Mouse (Mus musculus) frontal cortex, postnatal 14 days (tissue): ENCODE measurements at regions not wholly inside any gene's neighbourhood (a gene's known extent, or its start where the extent isn't known, plus 50 kb on each side); places are given as distances from the start of the nearest gene placed in this dataset.

Source experiments
- DNase-seq, 2 experiments: peaks; one replicate each; pipeline ENCODE4 v3.0.0; 2022; ENCODE audit warnings: low spot score in 2 of 2

DNA sequence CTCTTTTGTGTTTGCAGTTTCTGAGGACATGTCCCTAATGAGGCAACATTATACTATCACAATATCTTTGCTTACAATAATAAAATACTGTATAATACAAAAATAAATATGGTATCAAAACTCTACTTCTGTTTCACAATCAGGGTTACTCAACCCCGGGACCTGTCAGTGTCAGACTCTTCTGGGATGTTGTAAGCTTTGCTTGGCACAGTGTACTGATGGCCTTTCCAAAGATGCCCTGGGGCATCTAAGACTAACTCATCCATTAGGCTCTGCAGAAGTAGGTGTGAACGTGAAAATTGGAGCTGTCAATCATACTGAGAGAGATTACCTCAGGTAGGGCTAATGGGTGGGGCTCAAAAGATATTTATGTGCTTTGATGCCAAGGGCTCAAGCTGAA, 249.0 kb downstream of the Gm5447 start:
- DNase-seq, result no peak

- DNase-seq, result no peak
Observed at GRCm38 (mm10) chr13:31240546-31240945, 266.5 kb downstream of the Gm5447 start.

GRCm38 (mm10) chr13:31248996-31249395, 275.0 kb downstream of the Gm5447 start:
- no peak for DNase-seq

GRCm38 (mm10) chr13:31249525-31249924, 275.5 kb downstream of the Gm5447 start:
- DNase-seq, result no peak

GRCm38 (mm10) chr13:31254016-31254415, 280.0 kb downstream of the Gm5447 start:
- DNase-seq, result no peak

GRCm38 (mm10) chr13:31254744-31255143, 280.7 kb downstream of the Gm5447 start:
- DNase-seq, result no peak

- DNase-seq, result no peak
Observed at GRCm38 (mm10) chr13:31255506-31255905, 281.5 kb downstream of the Gm5447 start.

DNA sequence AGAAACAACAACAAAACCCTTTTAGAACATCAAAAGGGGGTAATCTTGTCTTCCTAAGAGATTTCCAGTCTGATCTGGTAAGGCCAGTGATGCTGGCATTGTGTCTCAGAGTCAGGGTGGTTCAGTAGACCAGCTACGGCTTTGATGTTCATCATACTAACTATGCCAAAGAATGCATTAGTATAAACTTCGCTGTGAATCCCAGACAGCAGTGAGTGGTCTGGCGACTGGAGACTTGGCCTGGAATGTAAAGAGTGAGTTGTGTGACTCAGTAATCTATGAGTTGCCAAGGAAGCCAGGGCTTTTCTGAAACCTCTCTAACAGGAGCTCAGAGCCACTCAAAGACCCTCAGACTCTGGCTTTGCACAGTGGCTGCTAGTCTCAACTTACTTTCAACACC, 288.1 kb upstream of the Foxq1 start:
- no peak for DNase-seq

- no peak for DNase-seq
Observed at GRCm38 (mm10) chr13:31276005-31276644, 279.8 kb upstream of the Foxq1 start.

- DNase-seq, result no peak
Observed at GRCm38 (mm10) chr13:31290630-31291029, 265.3 kb upstream of the Foxq1 start.

DNA sequence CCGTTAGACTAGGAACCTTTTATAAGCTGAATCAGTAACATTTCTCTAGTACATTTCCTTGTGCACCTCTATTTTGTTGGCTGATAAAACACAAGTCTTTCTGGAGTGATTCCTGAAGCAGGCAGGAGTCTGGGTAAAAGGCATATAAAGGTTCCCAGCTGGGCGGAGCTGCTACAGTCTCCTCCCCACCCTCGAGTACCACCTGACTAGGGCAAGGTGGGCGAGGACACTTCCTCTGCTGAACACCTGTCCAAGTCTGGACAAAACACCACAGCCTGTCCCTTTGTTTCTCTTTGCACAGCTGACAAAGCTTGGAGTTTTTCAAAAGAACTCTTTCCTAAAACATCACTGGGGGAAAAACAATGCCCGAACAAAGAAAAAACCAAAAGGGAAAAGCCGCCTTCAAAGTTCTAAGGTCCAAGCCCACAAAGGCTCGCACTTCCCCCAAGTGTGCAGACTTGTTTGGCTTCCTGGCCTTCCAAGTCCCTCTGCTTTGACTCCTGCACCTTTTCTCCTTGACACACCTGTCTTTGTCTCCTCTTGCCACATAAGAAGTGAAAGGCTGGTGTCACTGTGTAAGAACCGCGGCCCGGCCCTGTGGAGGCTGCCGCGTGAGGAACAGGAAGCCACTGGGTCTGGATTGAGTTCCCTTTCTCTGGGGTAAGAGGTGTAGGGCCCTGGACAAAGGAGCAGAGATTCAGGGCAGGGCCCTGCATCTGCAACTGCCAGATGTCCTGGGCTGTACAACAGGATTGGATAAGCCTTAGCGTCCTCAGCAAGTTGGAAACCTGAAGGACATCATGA, 263.1 kb upstream of the Foxq1 start:
- no peak for DNase-seq

GRCm38 (mm10) chr13:31294011-31294410, 261.9 kb upstream of the Foxq1 start:
- no peak for DNase-seq

DNA sequence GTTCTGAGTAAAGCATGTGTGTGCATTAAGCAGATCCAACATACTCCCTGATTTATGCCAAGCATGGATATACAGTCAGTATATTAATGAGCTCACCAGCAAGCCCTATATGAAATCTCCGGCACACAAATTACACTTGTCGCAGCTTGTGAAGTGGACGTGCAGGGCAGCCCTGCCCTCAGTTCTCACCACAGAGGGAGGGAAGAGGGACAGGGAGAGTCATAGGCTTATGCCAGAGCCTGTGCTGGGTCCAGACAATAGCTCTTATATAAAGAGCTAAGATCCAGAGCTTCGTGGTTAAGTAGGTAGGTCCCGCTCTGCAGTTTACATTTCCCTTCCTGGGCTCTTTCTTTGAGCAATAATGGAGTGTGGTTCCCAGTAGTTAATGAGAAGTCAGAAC, 252.7 kb upstream of the Foxq1 start:
- no peak for DNase-seq

DNA sequence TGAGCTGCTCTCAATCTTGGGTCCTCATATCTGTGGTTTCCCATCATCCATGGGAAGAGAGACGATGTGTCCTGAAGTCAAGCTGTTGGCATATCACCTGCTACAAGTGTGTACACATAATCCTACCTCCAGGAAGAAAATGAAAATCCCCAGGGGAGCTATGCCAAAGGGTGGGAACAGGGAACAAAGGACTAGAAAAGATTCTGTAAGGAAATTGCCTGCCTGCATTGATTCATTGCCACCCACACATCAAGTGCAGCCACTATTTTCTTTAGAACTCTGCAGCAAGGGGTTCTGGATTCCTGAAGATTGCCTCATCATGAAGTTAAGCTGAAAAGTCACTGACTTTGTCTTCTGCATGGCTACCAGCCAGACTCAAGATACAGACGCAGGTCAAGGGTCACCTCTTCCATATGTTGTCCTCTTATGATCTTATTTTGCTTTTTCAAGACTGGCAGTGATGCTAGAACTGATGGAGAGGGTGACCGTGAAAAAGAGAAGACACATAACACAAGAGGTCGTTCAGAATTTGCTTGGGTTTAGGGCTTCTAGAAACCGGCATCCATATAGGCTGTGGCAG, 251.6 kb upstream of the Foxq1 start:
- no peak for DNase-seq

GRCm38 (mm10) chr13:31309083-31309621, 246.8 kb upstream of the Foxq1 start:
- no peak for DNase-seq

DNA sequence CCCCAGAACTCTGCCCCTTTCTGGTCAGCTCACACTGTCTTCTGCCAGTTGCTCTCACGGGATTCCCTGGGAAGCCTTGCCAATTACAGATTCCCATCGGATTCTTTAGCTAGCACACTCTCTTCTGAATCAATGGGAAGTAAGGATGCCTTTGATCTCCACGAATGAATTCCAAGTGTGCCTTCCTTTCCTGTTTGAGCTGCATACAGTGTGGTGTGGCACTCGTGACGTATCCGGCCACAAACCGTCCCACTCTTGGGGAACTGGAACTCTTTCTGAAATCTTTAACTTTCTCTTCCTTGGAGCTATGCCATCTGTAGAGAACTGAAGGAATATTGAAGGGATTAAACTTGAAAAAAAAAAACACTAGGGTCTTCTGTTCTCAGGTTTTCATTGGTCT, 243.2 kb upstream of the Foxq1 start:
- DNase-seq, result no peak

DNA sequence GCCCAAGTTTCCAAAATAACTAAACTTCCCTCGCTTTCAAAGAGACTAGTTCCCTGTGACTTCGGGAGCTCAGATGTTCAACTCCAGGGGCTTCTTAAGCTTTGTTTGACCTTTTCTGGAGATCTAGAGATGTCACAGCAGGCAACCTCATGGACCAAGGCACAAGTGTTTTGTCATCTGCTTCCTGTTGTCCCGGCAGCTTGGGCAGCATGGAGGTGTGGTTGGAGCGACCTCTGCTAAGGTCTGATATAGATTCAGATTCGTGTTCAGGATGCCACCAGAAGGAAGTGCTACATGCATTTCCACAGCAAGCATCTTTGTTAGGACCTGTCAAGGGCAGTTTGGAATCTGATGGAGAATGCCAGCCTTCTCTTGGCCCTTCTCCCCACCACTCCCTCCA, 242.1 kb upstream of the Foxq1 start:
- DNase-seq, result no peak

DNA sequence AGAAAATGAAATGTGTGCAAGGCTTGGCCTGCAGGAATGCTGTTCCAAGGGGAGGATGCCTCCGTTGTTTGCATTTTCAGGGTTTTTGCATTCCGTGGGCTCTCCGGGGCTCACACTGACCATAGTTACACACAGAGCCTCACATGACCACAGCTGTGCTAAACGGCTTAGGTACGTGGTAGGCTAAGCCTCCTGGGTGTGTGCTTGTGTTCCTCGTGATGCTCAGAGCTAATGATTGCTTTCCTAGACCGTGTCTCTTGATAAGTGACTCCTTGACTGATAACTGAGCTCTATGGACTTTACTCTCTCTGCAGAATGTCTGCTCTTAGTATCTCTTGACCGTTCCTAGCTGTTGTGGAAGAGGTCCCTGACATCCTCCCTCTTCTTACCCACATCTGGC, 238.9 kb upstream of the Foxq1 start:
- no peak for DNase-seq

DNA sequence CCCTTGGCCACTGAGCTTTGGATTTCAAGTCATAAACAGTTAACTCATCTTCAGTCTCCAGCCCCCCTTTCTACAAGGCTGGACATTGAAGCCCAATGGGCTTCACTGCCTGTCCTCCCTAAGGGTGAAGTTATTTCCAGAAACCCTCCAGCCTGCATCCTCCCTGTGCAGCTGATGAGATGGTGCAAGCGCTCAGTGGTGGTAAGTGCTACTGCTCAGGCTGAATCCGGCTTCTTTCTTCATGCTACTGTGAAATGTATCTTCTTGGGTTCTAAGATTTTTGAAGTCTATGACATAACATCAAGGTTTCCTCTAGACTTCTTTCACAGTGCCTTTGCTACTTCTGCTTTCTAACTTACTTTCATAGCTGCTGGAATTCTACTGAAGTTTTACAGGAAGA, 237.9 kb upstream of the Foxq1 start:
- DNase-seq, result no peak

- no peak for DNase-seq
Observed at GRCm38 (mm10) chr13:31321411-31321810, 234.5 kb upstream of the Foxq1 start.

DNA sequence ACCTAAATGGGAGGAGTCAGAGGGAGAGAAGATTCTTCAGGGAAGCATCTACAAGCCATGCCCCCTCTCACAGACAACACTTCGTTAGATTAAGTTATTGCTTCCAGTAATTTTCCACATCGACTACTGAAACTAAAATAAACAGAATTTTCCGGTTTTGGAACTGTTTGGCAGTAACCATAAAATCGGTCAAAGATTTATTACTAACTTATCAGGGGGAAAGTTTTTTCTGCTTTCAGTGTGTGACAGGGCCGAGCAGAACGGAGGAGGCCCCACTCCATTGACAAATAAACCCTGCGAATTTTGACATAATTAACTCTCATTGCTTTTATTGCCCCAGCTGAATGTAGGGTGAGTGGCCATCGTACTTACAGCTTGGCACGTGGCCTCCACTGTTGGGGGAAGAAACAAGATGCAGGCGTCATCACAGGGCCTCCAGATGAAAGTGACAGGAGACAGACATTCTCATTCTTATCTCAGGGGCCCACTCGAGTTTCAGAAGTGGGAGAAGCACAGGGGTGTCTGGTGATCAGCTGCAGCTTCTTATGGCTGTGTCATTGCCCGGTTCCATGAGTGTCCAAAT, 229.6 kb upstream of the Foxq1 start:
- DNase-seq, result no peak

GRCm38 (mm10) chr13:31327511-31327951, 228.4 kb upstream of the Foxq1 start:
- DNase-seq, result no peak
